Mouse (Mus musculus) right cerebral cortex, adult 2 months (tissue): Measurements from ENCODE around the gene Tvp23b.
A peak's percentile ranks its signal among the peaks of the same experiment; 100 is the strongest.

Source experiments
- DNase-seq, 2 experiments: peaks; one replicate each; pipeline ENCODE4 v3.0.0; 2021 to 2022; ENCODE audit warnings: low spot score in 2 of 2

Gene Tvp23b

GRCm38 (mm10) chr11:62891763-62892162, 12.5 kb downstream of the Tvp23b start:
- no peak for DNase-seq

DNA sequence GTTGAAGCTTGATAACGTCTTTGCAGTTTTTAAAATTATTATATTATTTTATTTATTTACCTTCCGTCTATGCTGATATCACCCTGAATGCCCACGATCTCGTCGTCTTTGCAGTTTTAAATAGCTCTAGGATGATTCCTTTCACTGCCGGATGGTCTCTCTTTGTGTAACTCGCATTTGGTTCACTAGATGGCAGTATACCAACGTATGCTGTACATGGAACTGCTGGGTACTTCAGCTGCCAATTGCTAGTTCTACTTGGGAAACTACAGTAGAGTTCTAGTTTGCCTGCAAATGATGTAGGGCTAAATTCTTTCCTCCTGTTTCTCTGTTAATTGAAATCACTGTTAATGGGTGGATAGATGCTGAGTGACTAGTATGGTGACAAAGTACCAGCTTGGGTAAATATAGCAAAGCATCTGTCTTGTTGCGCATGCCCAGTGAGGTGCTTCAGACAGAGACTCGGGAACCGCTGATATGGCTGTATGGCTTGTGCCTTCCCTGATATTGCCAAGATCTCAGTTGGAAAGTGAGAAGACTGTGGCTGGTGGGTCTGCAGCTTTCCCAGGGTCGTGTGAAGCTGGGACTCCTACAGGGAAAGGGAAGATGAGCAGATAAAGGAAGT, 22.6 kb downstream of the Tvp23b start:
- peak; percentile 80 to 83 for DNase-seq

GRCm38 (mm10) chr11:62903871-62904495, 24.7 kb downstream of the Tvp23b start:
- no peak for DNase-seq

GRCm38 (mm10) chr11:62909720-62910306, 30.6 kb downstream of the Tvp23b start:
- no peak for DNase-seq

GRCm38 (mm10) chr11:62911362-62911761, 32.1 kb downstream of the Tvp23b start:
- DNase-seq = peak; percentile 12 to 14

GRCm38 (mm10) chr11:62913141-62913540, 33.9 kb downstream of the Tvp23b start:
- DNase-seq = no peak

GRCm38 (mm10) chr11:62914532-62914931, 35.3 kb downstream of the Tvp23b start:
- DNase-seq = peak in 1 of 2 experiments; percentile 22

GRCm38 (mm10) chr11:62915486-62915885, 36.2 kb downstream of the Tvp23b start:
- no peak for DNase-seq

GRCm38 (mm10) chr11:62916765-62917164, 37.5 kb downstream of the Tvp23b start:
- no peak for DNase-seq

DNA sequence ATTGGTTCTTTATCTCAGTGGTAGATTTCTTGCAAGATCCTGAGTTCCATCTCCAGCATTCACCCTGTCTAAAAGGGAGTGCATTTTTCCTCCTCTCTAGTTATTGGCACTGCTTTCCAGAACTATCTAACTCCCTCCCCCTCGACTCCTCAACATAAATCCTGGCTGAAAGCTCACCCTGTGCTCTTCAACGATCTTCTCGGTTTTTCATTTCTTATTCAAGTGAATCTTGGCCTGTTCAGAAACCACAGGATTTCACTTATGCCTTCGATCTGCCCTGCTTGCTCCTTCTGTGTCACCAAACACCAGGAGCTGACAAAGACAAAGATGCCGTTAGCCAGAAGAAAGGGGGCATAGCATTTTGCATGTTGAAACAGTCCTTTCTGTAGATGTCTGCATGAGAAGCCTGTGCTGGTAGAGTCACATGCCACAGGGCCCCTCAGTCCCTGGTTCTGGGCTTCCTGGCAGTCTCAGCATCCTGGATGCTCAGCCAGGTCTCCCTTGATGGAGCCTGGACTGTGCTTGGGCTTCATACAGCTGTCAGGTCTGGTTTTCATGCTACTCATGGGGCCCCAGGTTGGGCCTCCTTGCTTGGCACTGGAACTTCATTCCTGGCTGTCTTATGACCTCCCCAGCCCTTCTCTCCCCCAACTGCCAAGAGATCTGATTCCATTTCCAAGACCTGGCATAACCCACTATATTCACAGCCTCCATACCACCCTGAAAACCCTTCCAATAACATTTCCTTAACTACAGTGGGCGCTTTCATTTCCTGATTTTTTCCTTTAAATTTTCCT, 40.9 kb downstream of the Tvp23b start:
- DNase-seq = no peak

- no peak for DNase-seq
These were observed 41.4 kb downstream of the Tvp23b start for GRCm38 (mm10) chr11:62920743-62921050.

DNA sequence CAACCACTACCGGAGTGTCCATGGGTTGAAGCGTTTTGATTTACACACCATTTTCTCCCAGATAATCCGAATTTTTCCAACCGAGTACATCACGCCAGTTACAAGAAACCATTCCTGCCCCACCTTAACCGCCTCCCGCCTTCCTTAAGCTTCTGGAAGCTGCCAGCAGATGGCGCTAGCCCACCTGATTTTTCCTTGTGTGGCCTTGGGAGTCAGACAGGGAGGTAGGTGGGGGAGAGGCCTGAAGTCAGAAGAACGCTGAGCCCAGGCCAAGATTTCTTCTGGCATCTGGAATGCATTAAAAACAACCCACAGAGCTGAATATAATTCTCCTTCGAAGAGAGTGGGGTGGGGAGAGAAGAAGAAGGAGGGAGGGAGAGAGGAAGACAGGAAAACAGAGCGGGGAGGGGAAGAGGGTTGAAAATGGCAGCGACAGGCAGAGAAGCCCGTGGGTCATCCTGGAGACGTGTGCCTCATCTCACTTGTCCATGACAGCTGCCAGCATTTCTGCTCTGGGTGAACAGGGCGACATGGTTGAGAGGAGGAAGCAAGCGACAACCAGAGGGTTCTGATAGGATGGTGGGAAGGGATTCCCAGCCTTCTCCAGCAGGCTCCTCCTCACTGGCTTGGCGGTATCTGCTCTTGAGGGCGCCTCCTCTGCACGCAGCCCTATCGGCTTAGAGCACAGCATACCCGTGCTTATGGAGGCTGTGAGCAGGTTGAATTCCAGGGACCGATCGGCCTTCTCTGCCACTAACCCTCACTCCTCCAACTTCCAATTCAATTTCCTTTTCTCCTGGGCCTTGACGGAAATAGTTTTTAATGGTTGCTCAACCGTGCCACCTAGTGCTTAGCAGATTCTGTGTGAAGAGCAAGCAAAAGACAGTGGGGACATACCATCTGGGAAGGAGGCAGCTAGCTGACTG, 42.1 kb downstream of the Tvp23b start:
- DNase-seq = peak; percentile 95 to 97

DNA sequence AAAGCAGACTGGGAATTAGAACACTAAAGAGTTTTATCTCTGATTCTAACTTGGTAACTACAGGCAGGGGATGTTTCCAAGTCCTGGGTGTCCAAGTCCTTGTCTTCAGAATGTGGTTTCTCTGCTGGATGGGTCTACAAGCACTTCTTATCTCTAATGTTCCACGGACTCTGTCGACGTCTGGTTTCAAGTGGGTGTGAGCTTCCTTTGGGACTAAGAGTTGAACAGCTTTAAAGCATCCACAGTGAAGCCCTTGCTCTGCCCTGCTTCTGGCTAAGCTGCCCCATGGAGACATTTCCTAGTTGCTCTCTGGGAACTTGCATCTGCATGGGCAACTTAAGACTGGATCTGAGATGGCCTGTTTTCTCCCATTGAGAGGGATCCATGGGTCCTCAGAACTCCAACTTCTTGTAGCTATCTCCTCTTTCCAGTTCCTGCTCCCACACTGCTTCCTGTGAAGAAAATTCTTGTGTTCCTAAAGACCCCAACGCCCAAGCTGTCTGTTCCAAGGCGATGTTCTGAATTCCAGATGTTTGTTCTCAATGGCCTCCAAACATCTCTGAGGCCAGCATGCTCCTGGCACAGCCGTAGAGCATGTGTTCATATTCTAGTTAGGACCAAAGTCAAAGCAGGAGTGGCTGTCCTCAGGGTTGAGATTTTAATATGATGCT, 45.0 kb downstream of the Tvp23b start:
- no peak for DNase-seq

GRCm38 (mm10) chr11:62929799-62930198, 50.5 kb downstream of the Tvp23b start:
- DNase-seq = no peak

- DNase-seq = no peak
These were observed 51.3 kb downstream of the Tvp23b start for GRCm38 (mm10) chr11:62930574-62930973.

DNA sequence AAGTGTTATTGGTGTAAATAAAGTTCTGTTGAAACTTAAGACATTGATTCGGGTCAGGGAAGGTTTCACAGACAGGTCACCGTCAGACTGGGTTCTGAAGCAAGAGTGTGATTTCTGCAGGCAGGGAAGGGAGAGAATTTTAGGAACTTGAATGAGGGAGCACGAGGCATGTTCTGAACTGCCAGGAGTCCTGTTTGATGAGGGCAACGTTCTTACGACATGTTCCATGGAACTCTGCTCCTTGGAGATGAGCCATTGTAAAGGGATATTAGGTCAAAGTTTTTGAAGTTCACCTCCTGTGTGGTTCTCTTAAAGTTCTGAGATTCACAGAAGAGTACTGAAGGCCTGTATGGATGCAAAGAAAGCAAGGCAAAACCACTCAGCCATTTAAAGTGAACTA, 51.9 kb downstream of the Tvp23b start:
- no peak for DNase-seq

- no peak for DNase-seq
These were observed 53.8 kb downstream of the Tvp23b start for GRCm38 (mm10) chr11:62933099-62933498.

GRCm38 (mm10) chr11:62934795-62935514, 55.7 kb downstream of the Tvp23b start:
- no peak for DNase-seq

GRCm38 (mm10) chr11:62937986-62938385, 58.7 kb downstream of the Tvp23b start:
- DNase-seq = no peak

DNA sequence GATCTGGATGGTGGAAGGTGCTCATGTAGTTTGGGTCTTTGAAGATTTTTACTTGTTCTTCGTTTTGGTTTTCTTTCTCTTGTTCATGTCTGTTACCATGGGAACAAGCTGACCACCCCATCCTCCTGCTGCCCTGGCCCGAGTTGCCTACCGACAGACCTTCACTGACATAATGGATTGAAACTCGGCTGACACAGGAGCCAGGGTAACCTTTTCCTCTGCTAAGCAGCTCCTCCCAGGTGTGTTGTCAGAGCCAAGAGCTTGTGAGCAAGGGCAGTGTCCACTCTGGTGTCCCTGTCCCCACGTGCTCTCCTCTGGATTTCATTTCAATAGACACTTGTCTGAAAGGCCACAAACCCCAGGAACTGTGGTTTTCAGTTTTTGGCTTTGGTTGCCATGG, 59.7 kb downstream of the Tvp23b start:
- DNase-seq = no peak
